Mouse (Mus musculus): ENCODE data around the gene Galr2.

Gene Galr2

DNA sequence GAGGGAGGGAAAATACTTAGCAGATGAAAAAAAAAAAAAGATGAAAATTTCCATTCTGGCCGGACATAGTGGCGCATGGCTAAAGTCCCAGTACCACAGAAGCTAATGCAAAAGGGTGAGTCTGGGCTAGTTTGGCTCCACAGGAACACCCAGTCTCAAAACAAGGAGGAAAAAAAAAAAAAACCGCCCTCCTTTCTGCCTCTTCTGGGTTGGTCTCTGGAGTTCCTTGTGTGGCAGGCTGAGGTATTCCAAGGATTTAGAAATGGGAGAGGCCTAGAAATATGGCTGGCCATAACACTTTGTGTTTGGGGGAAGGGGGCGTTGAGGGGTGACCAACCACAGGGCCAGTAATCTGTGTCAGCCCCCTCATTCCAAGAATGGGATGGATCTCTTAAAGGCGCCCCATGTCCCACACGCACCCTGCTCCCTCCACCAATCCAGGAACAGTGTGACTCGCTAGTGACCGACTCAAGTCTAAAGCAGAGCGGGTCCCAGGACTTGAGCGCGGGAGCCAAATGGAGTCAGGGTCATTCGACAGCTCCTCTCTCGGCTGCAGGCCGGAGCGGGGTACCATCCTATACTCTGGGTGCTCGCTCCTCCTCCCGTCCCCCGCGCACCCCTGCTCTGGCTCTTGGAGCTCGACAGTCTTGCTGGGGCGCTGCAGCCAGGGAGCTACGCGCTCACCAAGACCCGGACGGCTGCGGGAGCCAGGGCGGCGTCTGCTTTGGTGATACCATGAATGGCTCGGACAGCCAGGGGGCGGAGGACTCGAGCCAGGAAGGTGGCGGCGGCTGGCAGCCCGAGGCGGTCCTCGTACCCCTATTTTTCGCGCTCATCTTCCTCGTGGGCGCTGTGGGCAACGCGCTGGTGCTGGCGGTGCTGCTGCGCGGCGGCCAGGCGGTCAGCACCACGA is at the start of gene Galr2:
TSS of gene Galr2 (plus strand) at position 189 of the 913 bp plus-strand sequence.
- DNase-seq, result no peak

DNA sequence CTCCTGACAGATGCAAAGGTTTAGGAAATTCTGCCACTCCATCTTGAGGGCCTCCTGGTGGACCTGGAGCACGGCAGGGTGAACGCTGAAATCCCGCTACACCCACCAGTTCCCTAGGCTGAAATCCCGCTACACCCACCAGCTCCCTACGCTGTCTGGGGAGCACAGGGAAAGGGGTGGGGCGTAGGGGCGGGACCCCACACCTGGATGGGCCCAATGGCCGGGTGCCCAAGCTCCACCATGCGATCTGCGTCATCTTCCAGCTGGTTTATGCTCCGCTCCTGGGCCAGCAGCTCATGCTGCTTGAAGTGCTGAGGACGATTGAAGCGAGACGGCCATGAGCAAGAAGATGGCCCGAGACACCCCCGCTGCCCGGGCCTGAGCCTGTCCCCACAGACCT is 48.3 kb upstream of the Galr2 start:
- no peak for DNase-seq

DNA sequence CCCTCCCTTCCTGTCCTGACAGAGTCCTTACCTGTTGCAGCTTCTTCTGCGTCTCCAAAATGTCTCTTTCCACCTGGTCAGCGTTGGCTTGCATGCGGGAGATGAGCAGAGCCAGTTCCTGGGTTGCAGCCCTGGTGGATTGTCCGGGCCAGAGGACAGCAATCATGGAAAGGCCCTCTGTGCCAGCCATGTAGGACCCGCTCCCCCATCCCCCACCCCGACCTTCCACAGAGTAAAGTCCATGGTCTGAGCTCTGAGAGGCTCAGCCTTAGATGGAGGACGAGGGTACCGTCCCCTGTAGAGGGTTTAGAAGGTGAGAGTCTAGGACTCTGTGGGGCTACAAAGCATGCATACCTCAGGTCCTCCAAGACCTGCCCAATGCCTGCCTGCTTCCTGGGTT is 45.8 kb upstream of the Galr2 start:
- DNase-seq, result no peak

DNA sequence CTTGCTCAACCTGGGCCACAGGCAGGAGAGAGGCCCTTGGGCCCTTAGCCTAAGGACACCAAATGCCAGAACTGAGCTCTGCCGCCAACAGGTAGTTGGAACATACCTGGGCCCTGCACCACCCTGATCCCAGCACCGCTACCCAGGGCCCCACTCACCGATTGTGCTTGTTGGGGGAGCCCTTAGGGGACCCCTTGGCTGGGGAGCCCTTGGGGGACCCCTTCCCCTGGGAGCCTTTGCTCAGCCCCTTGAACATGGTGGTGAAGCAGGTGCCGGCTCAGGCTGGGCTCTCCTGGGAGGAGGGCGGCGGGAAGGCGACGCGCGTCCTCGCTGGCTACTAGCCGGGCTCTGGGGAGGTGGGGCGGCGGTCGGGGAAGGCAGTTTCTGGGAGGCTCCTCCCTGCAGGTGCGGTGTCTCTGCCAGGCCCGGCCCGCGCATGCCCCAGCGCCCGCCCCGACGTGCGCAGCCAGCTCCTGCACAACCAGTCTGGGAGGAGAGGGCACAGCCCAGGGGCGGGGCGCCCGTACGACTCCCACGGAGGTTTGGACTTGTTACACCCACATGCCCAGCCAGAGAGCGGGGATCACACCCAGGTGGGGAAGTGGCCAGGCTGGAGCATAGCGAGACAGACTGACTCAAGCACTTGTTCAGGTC is 42.9 kb upstream of the Galr2 start, which contains the start of gene Evpl:
TSS of gene Evpl (minus strand) at position 336 of the 654 bp plus-strand sequence.
- DNase-seq, result no peak

DNA sequence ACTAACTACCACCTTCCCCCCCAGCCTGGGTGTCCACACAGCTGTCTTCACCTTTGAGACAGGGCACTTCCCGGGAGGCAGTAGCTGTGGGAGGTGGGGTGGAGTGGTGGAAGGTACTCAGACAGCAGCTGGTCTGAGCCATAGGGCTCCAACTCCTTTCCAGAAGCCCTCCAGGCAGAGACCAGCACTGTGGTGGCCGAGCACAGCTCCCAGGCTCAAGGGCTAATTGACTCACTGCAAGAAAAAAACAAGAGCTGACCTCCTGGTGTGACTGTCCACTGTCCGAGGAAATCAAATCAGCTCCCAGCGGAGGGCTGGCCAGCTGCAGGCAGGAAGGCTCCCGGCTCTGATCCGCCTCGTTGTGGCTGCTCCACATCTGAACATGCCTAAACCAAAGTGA is 40.9 kb upstream of the Galr2 start:
- DNase-seq, result no peak

DNA sequence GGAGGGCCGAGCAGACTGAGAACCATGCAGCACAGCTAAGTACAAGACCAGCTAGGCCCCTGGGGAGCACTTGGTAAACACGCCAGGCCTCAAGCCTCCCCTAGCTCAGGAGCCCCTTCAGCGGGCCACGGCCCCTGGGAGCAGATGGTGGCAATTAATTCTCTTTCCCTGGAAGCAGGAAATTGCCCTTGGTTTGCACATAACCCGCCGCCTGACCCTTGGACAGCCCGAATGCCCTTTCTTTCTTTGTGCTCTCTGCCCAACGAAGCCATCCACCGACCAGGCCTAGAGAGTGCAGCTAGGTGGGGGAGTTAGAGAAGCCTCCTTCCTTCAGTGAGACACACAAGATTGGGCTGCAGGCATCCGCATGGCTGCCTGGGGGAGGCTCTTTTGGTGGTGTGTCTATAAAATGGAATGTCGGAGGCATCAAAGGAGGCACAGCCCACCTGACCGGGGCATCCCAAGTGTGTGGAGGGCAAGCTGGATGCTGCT is 38.9 kb upstream of the Galr2 start:
- DNase-seq, result no peak

DNA sequence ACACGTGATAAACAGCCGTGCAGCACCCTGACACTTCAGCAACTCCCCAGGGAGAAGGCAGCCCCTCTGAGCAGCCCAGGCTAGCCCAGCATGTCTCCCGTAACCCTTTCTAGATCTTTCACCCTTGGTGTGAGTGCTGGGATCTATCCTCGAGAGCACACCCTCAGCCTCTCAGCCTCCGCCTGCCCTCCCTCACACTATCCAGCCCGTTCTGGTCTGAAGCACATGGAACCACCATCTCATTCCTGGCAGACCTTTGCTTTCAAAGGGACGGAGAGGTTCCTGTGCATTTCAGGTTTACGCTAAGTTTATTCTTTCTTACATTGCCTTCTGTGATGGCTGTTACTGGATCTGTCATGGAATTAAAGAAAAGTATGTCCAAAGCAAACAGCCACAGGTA is 36.2 kb upstream of the Galr2 start:
- DNase-seq, result no peak

DNA sequence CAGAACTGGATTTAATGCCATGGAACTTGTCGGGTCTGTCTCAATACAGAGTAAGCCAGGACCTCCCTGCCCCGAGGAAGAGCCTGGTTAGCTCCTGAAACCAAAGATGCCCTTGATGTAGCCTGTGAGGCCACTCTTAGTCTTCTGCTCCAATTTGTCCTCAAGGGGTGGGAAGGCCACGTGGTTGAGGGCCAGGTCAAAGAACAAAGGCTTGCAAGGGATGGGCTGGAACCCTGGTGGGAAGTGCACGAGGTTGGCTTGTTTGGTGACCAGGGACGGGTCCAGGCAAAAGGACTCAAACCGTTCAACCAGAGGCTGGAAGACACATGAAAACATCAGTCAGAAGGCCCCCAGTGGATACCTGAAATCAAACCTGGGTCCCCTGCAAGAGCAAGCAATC is 35.1 kb upstream of the Galr2 start:
- no peak for DNase-seq

DNA sequence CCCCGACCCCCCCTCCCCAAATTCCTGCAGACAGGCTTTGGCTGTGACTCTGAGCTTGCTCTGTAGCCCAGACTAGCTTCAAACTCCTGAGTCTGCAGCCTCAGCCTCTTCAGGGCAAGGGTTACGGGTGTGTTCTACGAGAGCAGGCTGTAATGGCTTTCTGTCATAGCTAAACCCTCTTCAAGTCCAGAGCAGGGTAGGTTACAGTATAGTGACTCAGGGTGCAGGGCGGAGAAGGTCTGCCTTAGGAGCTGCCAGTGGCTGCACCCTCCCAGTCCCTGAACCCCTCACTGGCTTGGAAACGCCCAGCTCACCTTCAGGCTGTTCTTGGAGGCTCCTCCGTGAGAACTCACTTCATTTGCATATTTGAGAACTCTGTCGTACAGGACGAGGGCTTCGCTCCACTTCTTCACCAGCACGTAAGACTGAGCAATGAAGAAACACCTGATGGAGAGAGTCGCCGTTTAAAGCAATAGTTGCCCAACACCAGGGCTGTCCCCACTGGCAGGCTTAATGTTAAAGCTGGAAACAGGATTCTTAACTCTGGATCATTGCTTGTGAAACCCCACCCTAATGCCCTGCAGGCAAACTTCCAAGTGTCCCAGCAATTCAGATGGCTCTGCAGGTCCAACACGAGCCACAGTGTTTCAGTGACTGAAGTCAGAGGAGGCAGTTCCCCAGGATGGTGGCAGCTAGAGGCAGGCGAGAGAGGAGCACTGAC is 33.1 kb upstream of the Galr2 start:
- no peak for DNase-seq

DNA sequence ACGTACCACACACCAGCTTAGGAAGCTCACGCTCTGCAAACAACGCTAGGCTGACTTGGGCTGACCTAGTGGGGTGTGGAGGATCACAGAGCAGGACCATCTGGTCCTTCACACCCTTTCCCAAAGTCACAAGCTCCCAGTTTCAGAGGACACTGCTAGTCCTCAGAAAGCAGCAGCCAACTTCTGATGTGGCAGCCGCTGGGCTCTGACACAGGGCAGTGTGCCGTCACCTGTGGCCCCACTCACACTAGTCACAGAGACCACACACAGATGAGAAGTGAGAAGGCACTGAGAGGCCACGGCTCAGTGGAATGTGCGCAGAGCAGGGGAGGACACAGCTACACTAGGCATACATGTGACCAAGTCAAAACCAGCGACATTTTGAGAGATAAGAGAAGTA is 29.8 kb upstream of the Galr2 start:
- no peak for DNase-seq

DNA sequence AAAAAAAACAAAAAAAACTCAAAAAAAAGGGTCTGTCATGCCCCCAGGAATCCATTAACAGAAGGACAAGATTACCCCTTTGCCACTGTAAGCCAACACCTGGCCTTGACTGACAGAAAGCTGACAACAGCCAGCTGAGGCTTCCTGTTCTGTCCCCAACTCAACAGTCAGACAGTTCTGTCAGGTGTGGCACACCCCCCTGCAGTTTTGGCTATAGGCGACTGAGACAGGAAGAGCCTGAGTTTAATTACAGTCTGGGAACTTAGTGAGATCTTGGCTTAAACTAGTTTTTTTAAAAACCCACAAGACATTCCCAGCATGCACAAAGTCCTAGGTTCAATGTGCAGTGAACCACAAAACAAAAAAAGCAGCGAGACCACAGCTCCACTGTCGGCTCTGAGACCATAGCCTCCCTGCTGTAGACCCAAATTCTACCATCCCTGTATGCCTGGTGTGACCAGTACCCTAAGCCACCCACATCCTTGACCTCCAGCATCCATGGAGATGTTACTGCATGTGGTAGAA is 27.6 kb upstream of the Galr2 start:
- no peak for DNase-seq

DNA sequence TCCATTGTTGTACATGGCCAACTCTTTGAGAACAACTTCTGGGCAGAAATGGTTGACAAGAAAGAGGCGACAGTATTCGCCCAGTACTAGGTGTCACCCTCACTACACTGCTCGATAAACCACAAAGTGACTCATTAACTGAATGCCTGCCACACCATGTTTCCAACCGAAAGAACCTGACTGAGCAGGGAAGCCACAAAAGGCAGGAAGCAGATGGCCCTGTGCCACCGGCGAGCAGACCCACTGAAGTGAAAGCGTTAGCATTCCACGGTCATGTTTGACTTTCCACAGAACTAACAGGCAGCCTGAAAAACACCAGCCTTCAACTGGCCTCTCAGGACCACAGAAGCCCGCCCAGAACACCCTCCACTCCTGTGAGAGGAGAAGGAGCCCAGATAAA is 26.1 kb upstream of the Galr2 start:
- DNase-seq, result no peak

DNA sequence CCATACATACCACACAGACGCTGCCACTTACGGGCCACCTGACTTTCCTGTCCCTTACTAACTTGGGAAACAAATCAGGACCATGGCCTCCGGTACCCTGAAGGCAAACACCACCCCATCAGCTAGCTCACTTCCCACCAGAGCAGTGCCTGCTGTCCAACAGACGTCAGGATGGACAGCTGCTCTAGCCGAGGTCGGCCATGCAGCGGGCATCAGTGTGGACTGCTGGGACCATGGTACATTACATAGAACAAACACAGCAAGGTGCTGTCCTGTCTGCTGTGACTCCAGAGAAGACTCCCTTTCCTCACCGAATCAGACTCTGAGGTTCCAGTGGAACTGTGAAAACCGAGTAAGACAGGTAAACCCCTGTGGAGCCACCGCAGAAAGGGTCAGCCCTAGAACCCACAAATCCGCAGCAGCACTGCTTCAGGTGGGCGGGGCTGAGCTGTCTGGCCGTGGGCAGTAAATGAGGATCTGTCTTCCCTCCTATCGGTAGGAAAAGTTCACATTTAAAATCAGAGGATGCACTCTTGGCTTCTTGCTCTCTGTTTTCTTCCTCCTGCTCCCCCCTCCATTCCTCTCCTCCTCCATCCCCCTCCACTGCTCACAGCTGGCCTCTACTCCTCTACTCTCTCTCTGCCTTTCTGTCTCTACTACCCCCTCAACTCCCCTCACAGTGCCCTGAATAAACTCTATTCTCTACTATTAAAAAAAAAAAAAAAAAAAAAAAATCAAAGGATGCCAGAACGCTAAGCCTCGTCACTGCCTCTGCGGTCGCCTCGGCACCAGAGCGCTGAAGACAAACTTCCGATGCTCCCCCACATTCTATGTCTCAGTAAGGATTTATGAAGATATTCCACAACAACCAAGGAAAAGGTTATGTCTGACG is 25.4 kb upstream of the Galr2 start:
- no peak for DNase-seq

DNA sequence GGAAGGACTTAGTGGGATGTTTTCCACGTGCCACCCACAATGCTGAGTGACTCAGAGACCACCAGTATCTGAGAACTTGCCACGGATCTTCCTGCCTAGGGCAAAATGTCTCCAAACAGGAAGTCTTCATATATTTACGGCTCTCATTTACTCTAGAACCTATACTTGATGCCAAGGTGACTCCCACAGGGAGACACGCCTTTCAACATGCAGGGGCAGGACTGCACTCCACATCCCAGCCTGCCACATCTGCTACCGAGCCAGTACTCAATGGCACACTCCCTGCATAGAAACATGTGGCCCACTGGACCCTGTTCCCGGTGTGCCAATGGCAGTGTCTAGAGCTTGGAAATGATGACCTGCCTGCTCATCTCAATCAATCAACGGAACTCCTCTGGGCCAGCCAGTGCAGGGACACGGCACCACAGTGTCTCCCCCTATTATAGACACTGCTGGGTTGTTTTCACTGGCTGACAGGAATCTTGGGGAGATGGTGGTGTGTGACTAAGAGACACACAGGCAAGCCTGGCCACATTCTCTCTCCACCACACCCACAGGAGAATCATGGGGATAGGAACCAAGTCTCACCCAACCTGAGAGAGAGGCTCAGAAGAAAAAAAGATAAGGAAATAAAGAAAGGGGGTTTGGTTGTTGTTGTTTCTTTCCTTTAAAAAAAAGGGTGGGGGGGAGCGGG is 24.6 kb upstream of the Galr2 start:
- no peak for DNase-seq

DNA sequence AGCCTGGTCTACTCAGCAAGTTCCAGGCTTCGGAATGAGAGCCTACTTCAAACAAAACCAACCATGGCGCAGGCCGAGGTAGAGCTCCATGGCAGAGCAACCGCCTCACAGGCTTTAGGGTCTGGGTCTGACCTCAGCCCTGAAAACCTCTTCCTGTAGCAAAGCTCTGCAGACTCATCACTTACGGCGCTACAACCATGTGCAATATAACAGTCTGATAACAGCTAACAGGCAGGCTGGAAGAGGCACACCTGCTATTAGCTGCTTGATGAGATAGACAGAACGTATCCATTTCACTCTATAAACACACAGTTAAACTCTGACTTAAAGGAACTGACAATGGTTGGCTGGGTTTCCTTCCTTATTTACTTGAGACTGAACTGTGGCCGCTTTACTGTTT is 21.3 kb upstream of the Galr2 start:
- no peak for DNase-seq

DNA sequence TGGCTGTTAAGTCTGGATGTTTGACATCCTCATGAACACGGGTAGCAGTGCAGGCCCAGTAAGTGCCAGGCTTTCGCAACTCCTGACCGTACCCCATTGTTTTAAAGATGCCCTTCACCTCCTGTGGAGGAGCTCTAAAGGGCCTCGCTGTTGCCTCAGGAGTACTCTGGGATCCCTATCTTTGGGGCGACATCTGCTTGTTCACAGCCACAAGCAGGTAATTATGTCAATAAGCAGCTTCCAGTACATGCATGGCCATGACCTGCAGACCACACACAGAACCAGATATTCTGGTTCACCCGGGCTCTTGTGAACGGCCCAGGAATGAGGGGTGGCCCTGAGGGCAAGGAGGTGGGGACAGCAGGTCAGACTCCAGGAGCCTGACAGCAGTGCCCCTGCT is 20.5 kb upstream of the Galr2 start:
- DNase-seq, result no peak

DNA sequence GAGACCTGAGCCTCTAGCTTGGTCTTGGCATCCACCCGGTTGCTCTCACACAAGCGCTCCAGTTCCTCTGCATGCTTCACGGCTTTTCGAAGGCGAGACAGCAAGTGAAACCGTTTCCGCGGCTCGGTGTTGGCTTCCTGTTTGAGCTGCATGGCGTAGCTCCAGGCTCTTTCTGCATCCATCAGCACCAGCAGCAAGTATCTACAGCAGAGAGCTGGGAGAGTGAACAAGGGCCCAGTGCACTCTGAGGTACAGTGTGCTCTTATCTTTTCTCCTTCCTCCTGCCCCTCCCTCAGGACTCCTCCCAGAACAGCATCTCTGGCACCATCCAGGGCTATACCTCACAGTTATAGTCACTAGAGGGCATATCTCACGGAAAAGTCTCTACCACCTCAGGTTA is 15.4 kb upstream of the Galr2 start:
- no peak for DNase-seq

DNA sequence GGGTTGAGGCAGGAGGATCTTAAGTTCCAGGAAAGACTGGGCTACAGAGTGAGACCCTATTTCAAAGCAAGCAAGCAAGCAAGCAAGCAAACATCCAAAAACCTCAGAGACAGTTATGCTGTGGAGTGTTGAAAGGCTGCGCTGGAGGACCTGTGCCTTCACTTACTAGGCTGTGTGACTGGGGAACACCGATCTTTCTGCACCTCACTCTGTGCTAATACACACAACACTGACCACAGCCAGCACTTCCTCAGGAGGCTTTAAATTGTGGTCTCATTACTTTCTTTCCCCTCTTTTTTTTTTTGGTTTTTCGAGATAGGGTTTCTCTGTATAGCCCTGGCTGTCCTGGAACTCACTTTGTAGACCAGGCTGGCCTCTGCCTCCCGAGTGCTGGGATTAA is 14.9 kb upstream of the Galr2 start:
- DNase-seq, result no peak

DNA sequence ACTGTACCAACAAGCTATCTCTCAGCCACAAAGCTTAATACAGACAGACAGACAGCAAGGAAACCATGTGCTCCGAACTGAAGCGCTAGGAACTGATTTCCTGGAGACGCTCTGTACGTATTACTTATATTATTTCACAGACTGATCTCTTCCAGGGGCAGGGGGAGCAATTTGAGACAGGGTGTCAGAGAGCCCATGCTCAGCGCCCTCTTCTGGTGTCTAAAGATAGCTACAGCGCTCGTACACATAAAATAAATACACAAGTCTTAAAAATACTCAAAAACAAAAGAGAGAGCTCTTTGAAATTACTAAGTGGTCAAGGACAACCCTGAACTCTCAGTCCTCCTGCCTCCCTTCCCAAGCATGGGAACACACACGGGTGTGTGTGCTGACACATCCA is 13.1 kb upstream of the Galr2 start:
- DNase-seq, result no peak

DNA sequence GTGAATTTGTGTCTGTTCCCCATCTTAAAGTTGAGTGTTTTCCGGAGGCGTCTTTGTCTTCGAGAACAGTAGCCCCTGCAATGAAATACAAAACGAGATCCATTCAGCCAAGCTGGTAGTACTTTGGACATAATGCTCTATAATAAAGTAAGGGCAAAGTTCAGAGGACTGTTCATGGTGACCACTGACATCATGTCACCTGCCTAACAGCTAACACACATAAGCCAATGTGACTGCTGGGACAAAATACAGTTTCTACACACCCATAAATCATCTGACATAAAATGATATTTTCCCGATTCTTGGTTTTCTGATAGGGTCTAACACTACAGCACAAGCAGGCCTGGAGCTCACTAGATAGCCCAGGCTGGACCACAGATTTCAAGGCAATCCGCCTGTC is 12.4 kb upstream of the Galr2 start:
- no peak for DNase-seq

DNA sequence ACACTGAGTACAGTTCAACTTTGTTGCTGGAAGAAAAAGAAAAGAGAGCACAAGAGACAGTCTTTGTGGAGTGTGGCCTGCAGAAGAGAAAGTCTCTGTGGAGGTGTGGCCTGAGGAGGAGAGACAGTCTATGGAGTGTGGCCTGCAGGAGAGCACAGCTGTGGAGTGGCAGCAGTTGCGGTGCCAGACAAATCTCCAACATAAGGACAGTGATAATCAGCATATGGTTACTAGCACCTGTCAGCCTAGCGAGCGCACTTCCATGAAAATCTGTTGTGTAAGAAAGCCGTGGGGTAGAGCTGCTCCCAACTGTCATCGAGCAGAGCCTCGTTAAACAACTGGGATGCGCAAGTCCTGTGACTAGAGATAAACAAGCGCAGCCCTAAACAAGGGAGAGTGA is 11.2 kb upstream of the Galr2 start:
- DNase-seq, result no peak
